Mouse (Mus musculus): Measurements from ENCODE around the gene Marc2. TPM values are rescaled to one million over a fixed set of nuclear protein-coding genes. Genes with fewer than 3 reads are reported as not detected.

Marc2 gene
- polyA plus RNA-seq, 1 experiment from 2014 or later: 137 TPM

- H3K9me3 ChIP-seq (replicated peaks; ENCODE audit: control insufficient read depth, low read length): no peaks in the 10 kb centered on the region
- peaks cover 22% of the 10 kb centered on the region for H3K27me3 ChIP-seq (ENCODE audit: control insufficient read depth, insufficient read depth, low read length)
- peaks cover 5% of the 10 kb centered on the region; the same call in 1 of the 2 replicates for H3K4me1 ChIP-seq (ENCODE audit: control insufficient read depth, insufficient read depth, low read length)
- H3K4me2 ChIP-seq (ENCODE audit: low read depth, low read length): no peak overlapping the region
- H3K9ac ChIP-seq (ENCODE audit: low read length): no peak overlapping the region
- no peak for ATAC-seq (replicated peaks; ENCODE audit: extremely low read depth, insufficient read depth, low FRiP score)
- peaks cover 2% of the 10 kb centered on the region for H3K36me3 ChIP-seq (ENCODE audit: control insufficient read depth, insufficient read depth)
- WGBS: 64% methylated on average over 15 of the region's 15 CpGs
- H3K27ac ChIP-seq (ENCODE audit: low read length): no peak overlapping the region
- H3K4me3 ChIP-seq (ENCODE audit: low read length): no peak overlapping the region
Measured at GRCm38 (mm10) chr1:184807627-184808417, 38.4 kb downstream of the Marc2 start.

DNA sequence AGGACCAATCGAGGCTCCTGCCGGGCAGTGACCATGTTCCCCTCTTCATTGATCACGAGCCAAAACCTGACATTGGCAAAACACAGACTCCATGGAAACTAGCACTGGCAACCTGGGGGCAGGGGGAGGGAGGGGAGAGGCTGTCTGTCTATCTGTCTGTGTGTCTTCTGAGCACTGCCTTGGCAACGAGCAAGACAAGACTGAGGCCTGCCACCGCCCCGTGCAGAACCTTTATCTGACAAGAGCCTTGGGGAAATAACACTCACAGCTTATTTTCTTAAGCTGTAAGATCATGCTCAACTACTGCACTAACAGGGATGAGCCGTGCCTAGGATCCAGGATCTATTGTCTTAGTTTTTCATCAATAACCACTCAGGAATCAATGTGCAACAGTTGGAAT, 39.1 kb downstream of the Marc2 start:
- ATAC-seq (replicated peaks; ENCODE audit: extremely low read depth, insufficient read depth, low FRiP score): no peak
- H3K4me3 ChIP-seq (ENCODE audit: low read length): no peak overlapping the region
- H3K4me2 ChIP-seq (ENCODE audit: low read depth, low read length): no peak overlapping the region
- no peak overlapping the region for H3K27ac ChIP-seq (ENCODE audit: low read length)
- H3K36me3 ChIP-seq (ENCODE audit: control insufficient read depth, insufficient read depth): no peaks in the 10 kb centered on the region
- H3K9me3 ChIP-seq (replicated peaks; ENCODE audit: control insufficient read depth, low read length): no peaks in the 10 kb centered on the region
- 72% methylated on average over 7 of the region's 7 CpGs for WGBS
- H3K27me3 ChIP-seq (ENCODE audit: control insufficient read depth, insufficient read depth, low read length): peaks cover 22% of the 10 kb centered on the region
- H3K4me1 ChIP-seq (ENCODE audit: control insufficient read depth, insufficient read depth, low read length): peaks cover 5% of the 10 kb centered on the region; the same call in 1 of the 2 replicates
- H3K9ac ChIP-seq (ENCODE audit: low read length): no peak overlapping the region

DNA sequence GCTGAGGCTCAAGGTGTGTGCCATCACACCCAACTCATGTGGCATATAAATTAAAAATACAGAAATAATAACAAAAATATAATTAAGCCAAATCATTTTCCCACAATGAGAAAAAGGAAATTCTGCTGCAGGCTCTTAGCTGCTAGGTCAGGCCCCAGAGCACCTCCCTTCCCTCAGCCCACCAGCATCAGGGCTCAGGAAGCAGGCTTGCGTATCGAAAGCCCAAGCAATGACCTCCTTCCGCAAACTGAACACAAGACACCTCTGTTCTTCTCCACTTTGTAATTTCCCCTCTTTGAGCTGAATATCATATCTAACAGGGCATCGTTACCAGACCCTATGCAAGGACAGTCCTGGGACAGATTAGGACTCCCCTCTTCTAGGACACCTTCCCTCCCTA, 40.5 kb downstream of the Marc2 start:
- no peak for ATAC-seq (replicated peaks; ENCODE audit: extremely low read depth, insufficient read depth, low FRiP score)
- no peaks in the 10 kb centered on the region for H3K36me3 ChIP-seq (ENCODE audit: control insufficient read depth, insufficient read depth)
- no peak overlapping the region for H3K27ac ChIP-seq (ENCODE audit: low read length)
- peaks cover 5% of the 10 kb centered on the region for H3K9me3 ChIP-seq (replicated peaks; ENCODE audit: control insufficient read depth, low read length)
- H3K27me3 ChIP-seq (ENCODE audit: control insufficient read depth, insufficient read depth, low read length): peaks cover 16% of the 10 kb centered on the region
- no peak overlapping the region for H3K9ac ChIP-seq (ENCODE audit: low read length)
- H3K4me3 ChIP-seq (ENCODE audit: low read length): no peak overlapping the region
- 0 out of 2 replicates have a peak, but pooled peaks cover 2% of the 10 kb centered on the region for H3K4me1 ChIP-seq (ENCODE audit: control insufficient read depth, insufficient read depth, low read length)
- H3K4me2 ChIP-seq (ENCODE audit: low read depth, low read length): no peak overlapping the region
- whole genome bisulfite sequencing: 89% methylated on average over 4 of the region's 4 CpGs

DNA sequence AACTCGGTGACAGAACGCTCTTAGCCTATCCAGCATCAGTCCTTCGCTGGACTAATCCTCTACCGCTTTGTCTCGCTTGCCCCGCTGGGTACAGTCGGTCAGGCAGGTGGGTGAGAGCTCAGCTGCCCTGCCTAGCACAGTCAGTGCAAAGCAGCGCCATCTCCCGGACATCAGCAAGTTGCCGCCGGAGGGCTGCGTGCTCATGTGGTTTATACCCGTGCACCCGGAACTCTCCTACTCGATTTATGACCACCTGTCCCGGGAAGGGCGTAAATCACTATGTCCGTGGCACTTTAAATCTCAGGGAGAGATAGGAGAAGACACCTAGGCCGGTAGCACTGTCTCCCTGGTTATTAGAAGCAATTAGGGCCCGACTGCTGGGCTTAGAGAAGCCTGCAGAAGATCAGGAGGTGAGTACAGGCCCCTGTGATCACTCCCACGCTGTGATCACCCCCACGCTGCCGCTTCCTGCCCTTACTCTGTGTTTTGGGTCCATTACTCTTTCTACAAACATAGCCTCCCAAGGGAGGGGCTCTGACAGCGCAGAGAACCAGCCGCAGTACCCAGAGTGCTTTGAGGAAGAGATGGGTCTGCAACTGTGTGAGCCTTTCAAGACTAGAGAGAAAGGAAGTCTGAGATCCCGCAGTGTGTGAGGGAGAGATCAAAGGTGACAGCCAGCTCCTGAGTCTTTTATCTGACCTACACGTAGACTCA, 52.9 kb downstream of the Marc2 start:
- H3K27ac ChIP-seq (ENCODE audit: low read length): no peak overlapping the region; the same call in 1 of the 2 replicates
- peaks cover 4% of the 10 kb centered on the region; the same call in 1 of the 2 replicates for H3K9me3 ChIP-seq (replicated peaks; ENCODE audit: control insufficient read depth, low read length)
- H3K4me2 ChIP-seq (ENCODE audit: low read depth, low read length): peak overlapping the region; percentile 48
- peak overlapping the region; percentile 18; the same call in 1 of the 2 replicates for H3K9ac ChIP-seq (ENCODE audit: low read length)
- H3K4me3 ChIP-seq (ENCODE audit: low read length): peak overlapping the region; percentile 20
- WGBS: 17% methylated on average over 27 of the region's 27 CpGs
- no peaks in the 10 kb centered on the region for H3K4me1 ChIP-seq (ENCODE audit: control insufficient read depth, insufficient read depth, low read length)
- H3K27me3 ChIP-seq (ENCODE audit: control insufficient read depth, insufficient read depth, low read length): peaks cover 2% of the 10 kb centered on the region; the same call in 1 of the 2 replicates
- ATAC-seq (replicated peaks; ENCODE audit: extremely low read depth, insufficient read depth, low FRiP score): peak; percentile 66; the same call in 1 of the 2 replicates
- H3K36me3 ChIP-seq (ENCODE audit: control insufficient read depth, insufficient read depth): no peaks in the 10 kb centered on the region

GRCm38 (mm10) chr1:184791109-184791508, 55.1 kb downstream of the Marc2 start:
- no peak for ATAC-seq (replicated peaks; ENCODE audit: extremely low read depth, insufficient read depth, low FRiP score)
- Histone ChIP-seq H3K27me3 (ENCODE audit: control insufficient read depth, insufficient read depth, low read length) (peaks cover 2% of the 10 kb centered on the region; the same call in 1 of the 2 replicates), H3K9ac (ENCODE audit: low read length) (no peak overlapping the region), H3K4me2 (ENCODE audit: low read depth, low read length) (no peak overlapping the region), H3K4me1 (ENCODE audit: control insufficient read depth, insufficient read depth, low read length) (no peaks in the 10 kb centered on the region), H3K27ac (ENCODE audit: low read length) (no peak overlapping the region), H3K36me3 (ENCODE audit: control insufficient read depth, insufficient read depth) (no peaks in the 10 kb centered on the region), H3K9me3 (replicated peaks; ENCODE audit: control insufficient read depth, low read length) (no peaks in the 10 kb centered on the region), H3K4me3 (ENCODE audit: low read length) (no peak overlapping the region)
- WGBS: 8% methylated on average over 2 of the region's 2 CpGs

DNA sequence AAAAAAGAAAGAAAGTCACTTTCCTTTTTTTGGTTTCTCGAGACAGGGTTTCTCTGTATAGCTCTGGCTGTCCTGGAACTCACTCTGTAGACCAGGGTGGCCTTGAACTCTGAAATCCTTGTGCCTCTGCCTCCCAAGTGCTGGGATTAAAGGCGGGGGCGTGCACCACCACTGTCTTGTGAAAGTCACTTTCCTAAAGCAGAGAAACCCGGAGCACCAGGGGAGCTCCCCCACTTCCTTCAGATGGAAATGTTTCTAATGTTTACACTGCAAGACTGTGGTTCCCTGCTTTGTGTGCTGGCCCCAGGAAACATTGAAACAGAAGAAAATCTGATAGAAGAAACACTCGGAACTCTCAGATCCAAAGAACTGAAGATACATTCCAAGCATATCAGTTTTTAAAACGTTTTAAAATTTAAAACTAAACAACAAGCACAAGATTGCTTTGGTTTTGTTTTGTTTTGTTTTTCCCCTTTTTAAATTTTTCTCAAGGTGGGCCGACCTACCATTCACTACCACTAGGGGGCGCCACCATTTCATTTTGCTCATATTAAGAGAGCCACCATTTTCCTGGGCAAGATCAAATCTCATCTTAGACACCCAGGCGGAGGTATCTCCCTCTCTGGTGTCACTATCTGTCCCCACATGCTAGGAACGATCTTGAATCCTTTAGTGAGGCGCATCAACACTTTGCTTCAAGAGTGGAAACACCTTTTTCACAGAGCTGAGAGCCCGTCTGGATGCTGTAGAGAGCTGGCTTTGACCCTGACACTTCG, 59.7 kb downstream of the Marc2 start:
- no peak overlapping the region for H3K4me2 ChIP-seq (ENCODE audit: low read depth, low read length)
- no peaks in the 10 kb centered on the region for H3K9me3 ChIP-seq (replicated peaks; ENCODE audit: control insufficient read depth, low read length)
- no peak for ATAC-seq (replicated peaks; ENCODE audit: extremely low read depth, insufficient read depth, low FRiP score)
- peaks cover 2% of the 10 kb centered on the region; the same call in 1 of the 2 replicates for H3K27me3 ChIP-seq (ENCODE audit: control insufficient read depth, insufficient read depth, low read length)
- WGBS: 59% methylated on average over 13 of the region's 13 CpGs
- H3K27ac ChIP-seq (ENCODE audit: low read length): no peak overlapping the region
- no peaks in the 10 kb centered on the region for H3K36me3 ChIP-seq (ENCODE audit: control insufficient read depth, insufficient read depth)
- H3K4me1 ChIP-seq (ENCODE audit: control insufficient read depth, insufficient read depth, low read length): no peaks in the 10 kb centered on the region
- no peak overlapping the region for H3K9ac ChIP-seq (ENCODE audit: low read length)
- no peak overlapping the region for H3K4me3 ChIP-seq (ENCODE audit: low read length)

DNA sequence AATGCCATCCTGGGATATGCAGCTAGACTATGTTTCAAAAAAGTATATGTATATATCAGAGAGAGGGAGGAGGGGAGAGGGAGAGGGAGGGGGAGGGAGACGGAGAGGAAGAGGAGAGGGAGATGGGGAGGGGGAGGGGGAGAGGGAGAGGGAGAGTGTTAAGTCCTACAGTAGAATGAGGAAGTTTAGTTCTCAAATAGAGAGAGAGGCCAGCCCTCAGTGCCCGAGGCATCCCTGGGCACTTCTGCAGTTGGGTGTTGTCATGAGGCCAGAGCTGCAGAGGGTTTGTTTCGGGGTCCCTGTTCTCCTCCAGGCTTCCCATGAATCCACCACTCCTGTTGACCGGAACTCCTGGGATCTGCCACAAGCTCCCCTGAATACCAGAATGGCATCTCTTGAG, 62.6 kb downstream of the Marc2 start:
- Histone ChIP-seq H3K4me2 (ENCODE audit: low read depth, low read length) (no peak overlapping the region), H3K36me3 (ENCODE audit: control insufficient read depth, insufficient read depth) (no peaks in the 10 kb centered on the region), H3K27ac (ENCODE audit: low read length) (no peak overlapping the region), H3K4me3 (ENCODE audit: low read length) (no peak overlapping the region), H3K4me1 (ENCODE audit: control insufficient read depth, insufficient read depth, low read length) (no peaks in the 10 kb centered on the region), H3K9ac (ENCODE audit: low read length) (no peak overlapping the region), H3K9me3 (replicated peaks; ENCODE audit: control insufficient read depth, low read length) (no peaks in the 10 kb centered on the region), H3K27me3 (ENCODE audit: control insufficient read depth, insufficient read depth, low read length) (no peaks in the 10 kb centered on the region)
- WGBS: 62% methylated on average over 4 of the region's 4 CpGs
- ATAC-seq (replicated peaks; ENCODE audit: extremely low read depth, insufficient read depth, low FRiP score): no peak

DNA sequence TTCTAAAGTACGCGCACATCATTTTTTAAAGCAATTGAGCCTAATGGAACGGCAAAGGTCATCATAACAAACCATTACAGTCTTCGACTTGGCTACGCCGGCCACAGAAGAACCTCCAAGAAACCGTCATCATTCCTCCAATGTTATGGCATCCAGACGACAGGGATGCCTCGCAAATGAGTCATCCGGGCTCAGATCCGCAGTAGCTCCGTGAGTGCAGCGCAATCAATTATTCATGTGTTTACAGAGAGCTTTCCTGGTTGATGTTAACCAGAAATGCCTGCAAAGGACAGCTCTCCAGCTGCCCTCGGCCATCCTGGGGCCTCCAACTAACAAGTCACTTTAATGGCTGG, 64.1 kb downstream of the Marc2 start:
- no peak for ATAC-seq (replicated peaks; ENCODE audit: extremely low read depth, insufficient read depth, low FRiP score)
- 38% methylated on average over 14 of the region's 14 CpGs for WGBS
- no peak overlapping the region for H3K27ac ChIP-seq (ENCODE audit: low read length)

More for the DNA sequence above, 64.1 kb downstream of the Marc2 start:
- Histone ChIP-seq H3K9me3 (replicated peaks; ENCODE audit: control insufficient read depth, low read length) (no peaks in the 10 kb centered on the region), H3K9ac (ENCODE audit: low read length) (no peak overlapping the region), H3K4me2 (ENCODE audit: low read depth, low read length) (no peak overlapping the region), H3K4me3 (ENCODE audit: low read length) (no peak overlapping the region), H3K36me3 (ENCODE audit: control insufficient read depth, insufficient read depth) (no peaks in the 10 kb centered on the region), H3K27me3 (ENCODE audit: control insufficient read depth, insufficient read depth, low read length) (no peaks in the 10 kb centered on the region), H3K4me1 (ENCODE audit: control insufficient read depth, insufficient read depth, low read length) (no peaks in the 10 kb centered on the region)

Measured in heart, embryonic 16.5 days (tissue).